Mouse (Mus musculus): ENCODE measurements around the gene Elk1. TPM values are rescaled to one million over a fixed set of nuclear protein-coding genes. Genes with fewer than 3 reads are reported as not detected.

Elk1 gene
- polyA plus RNA-seq, 1 experiment from 2014 or later = 11.1 TPM

DNA sequence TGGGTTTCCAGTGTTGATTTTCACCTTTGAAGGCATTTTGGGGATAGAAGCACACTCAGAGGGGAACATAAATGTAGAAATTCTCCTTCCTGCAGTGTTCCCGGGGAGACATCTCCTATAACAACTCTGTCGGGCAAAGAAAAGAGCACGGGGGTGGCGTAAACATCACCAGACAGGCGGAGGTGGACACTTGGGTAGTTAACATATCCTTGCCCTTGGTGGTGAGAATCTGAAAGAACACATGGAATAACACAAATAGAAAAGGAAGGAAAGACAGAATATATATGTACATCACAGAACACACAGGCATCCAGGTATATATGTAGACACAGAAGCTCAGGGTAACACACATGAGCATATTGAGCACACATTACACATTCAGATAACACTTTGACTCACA is 29.0 kb downstream of the Elk1 start:
- no peaks in the 10 kb centered on the region for H3K9me3 ChIP-seq (ENCODE audit: control insufficient read depth, low read length)
- no peaks in the 10 kb centered on the region for H3K36me3 ChIP-seq (ENCODE audit: control insufficient read depth, insufficient read depth, low read length)
- no peak for ATAC-seq (ENCODE audit: low read depth)
- WGBS = 38% methylated on average over 5 of the region's 5 CpGs
- no peaks in the 10 kb centered on the region; the same call in 1 of the 2 replicates for H3K27me3 ChIP-seq (ENCODE audit: control insufficient read depth, insufficient read depth, low read depth, low read length)
- no peak overlapping the region; the same call in 1 of the 2 replicates for H3K4me2 ChIP-seq (ENCODE audit: low read depth, low read length)
- H3K27ac ChIP-seq (ENCODE audit: low read length) = no peak overlapping the region
- H3K9ac ChIP-seq (ENCODE audit: low read length) = no peak overlapping the region
- H3K4me1 ChIP-seq (replicated peaks; ENCODE audit: control insufficient read depth, insufficient read depth, low read length) = 0 out of 2 replicates have a peak, but pooled peaks cover 3% of the 10 kb centered on the region
- H3K4me3 ChIP-seq (ENCODE audit: low read length) = no peak overlapping the region

DNA sequence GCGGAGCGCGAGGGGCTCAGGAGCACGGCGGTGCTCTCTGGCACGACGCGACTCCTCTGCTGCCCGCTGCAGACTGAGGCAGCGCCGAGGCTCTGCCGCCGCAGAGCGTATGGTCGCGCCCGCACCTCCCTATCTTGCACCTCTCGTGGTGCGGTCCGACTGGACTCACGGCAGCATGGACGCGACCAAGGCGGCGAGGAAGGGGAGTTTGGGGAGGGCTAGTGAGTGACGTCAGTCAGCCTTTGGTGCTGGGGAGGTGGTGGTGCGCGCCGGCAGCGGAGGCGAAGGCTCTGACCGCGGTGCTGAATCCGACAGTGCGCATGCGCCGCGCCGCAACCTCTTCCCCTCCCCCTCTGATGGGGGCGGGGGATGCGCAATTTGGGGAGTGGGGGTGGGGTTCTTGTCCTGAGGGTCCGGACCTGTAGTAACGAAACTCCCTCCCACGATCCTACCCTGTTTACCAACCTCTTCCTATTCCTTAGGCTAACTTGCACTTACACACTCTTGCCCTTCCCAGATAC is 29.5 kb downstream of the Elk1 start, which contains the start of gene Syn1:
Gene Syn1, minus strand, starts transcription at position 161 of the 521 bp plus-strand sequence.
- ATAC-seq (ENCODE audit: low read depth) = peak; percentile 98
- no peaks in the 10 kb centered on the region for H3K36me3 ChIP-seq (ENCODE audit: control insufficient read depth, insufficient read depth, low read length)
- H3K4me2 ChIP-seq (ENCODE audit: low read depth, low read length) = peak within 1 kb of the TSS; percentile 70
- 0 out of 2 replicates have a peak, but pooled peaks cover 3% of the 10 kb centered on the region for H3K4me1 ChIP-seq (replicated peaks; ENCODE audit: control insufficient read depth, insufficient read depth, low read length)
- 16% methylated on average over 18 of the region's 44 CpGs for WGBS
- peak within 1 kb of the TSS; percentile 47 for H3K4me3 ChIP-seq (ENCODE audit: low read length)
- no peaks in the 10 kb centered on the region for H3K9me3 ChIP-seq (ENCODE audit: control insufficient read depth, low read length)
- no peaks in the 10 kb centered on the region; the same call in 1 of the 2 replicates for H3K27me3 ChIP-seq (ENCODE audit: control insufficient read depth, insufficient read depth, low read depth, low read length)
- H3K9ac ChIP-seq (ENCODE audit: low read length) = 0 out of 2 replicates have a peak within 1 kb of the TSS, but pooled peaks have one; percentile 4
- H3K27ac ChIP-seq (ENCODE audit: low read length) = no peak within 1 kb of the TSS

DNA sequence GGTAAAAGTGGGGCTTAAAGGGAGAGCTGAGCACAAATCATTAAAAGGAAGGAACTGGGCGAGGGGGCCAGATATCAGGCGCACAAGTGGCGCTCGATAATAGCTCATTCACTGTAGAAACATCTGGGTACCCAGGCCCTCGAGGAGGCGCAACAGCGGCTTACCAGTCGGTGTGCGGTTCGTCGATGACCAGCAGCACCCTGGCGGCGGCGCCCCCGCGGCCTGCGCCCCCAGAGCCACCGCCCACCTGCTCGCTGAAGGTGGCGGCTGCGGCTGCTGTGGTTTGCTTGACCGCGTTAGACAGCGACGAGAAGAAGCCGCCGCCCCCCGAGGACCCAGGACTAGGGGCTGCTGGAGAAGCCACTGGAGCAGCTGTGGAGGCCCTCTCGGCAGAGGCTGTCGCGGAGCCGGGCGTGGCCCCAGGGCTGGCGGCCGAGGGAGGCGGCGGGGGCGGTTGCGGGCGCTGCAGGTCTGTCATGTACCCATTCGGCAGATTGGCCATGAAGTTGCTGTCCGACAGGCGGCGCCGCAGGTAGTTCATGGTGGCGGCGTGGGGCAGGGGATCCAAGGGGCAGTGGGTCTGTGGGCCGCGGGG is 30.1 kb downstream of the Elk1 start:
- ATAC-seq (ENCODE audit: low read depth) = peak; percentile 52
- peak overlapping the region; percentile 70 for H3K4me2 ChIP-seq (ENCODE audit: low read depth, low read length)
- no peak overlapping the region for H3K27ac ChIP-seq (ENCODE audit: low read length)
- no peaks in the 10 kb centered on the region for H3K9me3 ChIP-seq (ENCODE audit: control insufficient read depth, low read length)
- WGBS = 24% methylated on average over 18 of the region's 49 CpGs
- H3K4me3 ChIP-seq (ENCODE audit: low read length) = peak overlapping the region; percentile 47
- H3K4me1 ChIP-seq (replicated peaks; ENCODE audit: control insufficient read depth, insufficient read depth, low read length) = 0 out of 2 replicates have a peak, but pooled peaks cover 3% of the 10 kb centered on the region
- H3K36me3 ChIP-seq (ENCODE audit: control insufficient read depth, insufficient read depth, low read length) = no peaks in the 10 kb centered on the region
- H3K9ac ChIP-seq (ENCODE audit: low read length) = 0 out of 2 replicates have a peak overlapping the region, but pooled peaks have one; percentile 4
- H3K27me3 ChIP-seq (ENCODE audit: control insufficient read depth, insufficient read depth, low read depth, low read length) = no peaks in the 10 kb centered on the region; the same call in 1 of the 2 replicates

DNA sequence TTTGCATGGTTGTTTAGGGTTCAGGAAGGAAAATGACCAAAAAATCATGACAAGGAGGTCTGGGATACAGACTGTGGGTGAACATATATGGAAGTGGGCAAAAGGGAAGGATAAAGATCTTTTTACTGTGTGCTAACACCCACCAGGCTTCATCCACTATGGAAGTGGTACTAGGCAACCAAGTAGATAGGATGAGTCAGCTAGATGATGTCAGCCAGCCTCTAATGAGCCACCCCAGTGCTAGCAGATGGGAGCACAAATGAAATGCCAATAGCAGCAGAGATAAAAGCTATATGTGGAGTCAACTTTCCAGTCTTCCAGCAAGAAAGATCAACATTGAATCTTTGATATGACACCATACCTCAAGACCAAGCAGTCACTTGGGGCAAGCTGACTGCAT is 35.3 kb downstream of the Elk1 start:
- ATAC-seq (ENCODE audit: low read depth) = no peak
- H3K27ac ChIP-seq (ENCODE audit: low read length) = no peak overlapping the region
- no peak overlapping the region for H3K9ac ChIP-seq (ENCODE audit: low read length)
- H3K4me1 ChIP-seq (replicated peaks; ENCODE audit: control insufficient read depth, insufficient read depth, low read length) = no peaks in the 10 kb centered on the region
- no peaks in the 10 kb centered on the region for H3K36me3 ChIP-seq (ENCODE audit: control insufficient read depth, insufficient read depth, low read length)
- no peaks in the 10 kb centered on the region for H3K9me3 ChIP-seq (ENCODE audit: control insufficient read depth, low read length)
- no peaks in the 10 kb centered on the region; the same call in 1 of the 2 replicates for H3K27me3 ChIP-seq (ENCODE audit: control insufficient read depth, insufficient read depth, low read depth, low read length)
- H3K4me3 ChIP-seq (ENCODE audit: low read length) = no peak overlapping the region
- H3K4me2 ChIP-seq (ENCODE audit: low read depth, low read length) = no peak overlapping the region

DNA sequence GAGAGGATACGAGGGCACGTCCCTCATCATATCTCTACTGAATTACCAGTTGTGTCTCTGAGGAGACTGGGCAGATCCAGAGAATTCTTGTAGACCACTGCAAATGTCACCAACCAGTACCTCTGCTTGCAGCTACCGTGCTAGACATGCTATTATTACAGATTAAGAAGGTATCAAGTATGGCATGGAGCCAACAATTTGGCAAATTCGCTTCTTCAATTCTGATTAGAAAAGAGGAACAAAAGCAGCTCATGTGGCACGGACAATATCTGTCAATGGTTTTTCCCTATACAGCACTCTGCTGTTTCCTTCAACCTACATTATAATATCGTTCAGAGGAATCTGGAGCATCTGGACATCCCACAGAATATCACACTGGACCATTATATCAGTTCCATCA is 36.7 kb downstream of the Elk1 start:
- H3K27ac ChIP-seq (ENCODE audit: low read length) = no peak overlapping the region
- H3K9ac ChIP-seq (ENCODE audit: low read length) = no peak overlapping the region
- no peaks in the 10 kb centered on the region for H3K4me1 ChIP-seq (replicated peaks; ENCODE audit: control insufficient read depth, insufficient read depth, low read length)
- H3K4me3 ChIP-seq (ENCODE audit: low read length) = no peak overlapping the region
- no peaks in the 10 kb centered on the region for H3K36me3 ChIP-seq (ENCODE audit: control insufficient read depth, insufficient read depth, low read length)
- H3K4me2 ChIP-seq (ENCODE audit: low read depth, low read length) = no peak overlapping the region
- no peak for ATAC-seq (ENCODE audit: low read depth)
- WGBS = 71% methylated on average over 6 of the region's 6 CpGs
- H3K27me3 ChIP-seq (ENCODE audit: control insufficient read depth, insufficient read depth, low read depth, low read length) = no peaks in the 10 kb centered on the region
- H3K9me3 ChIP-seq (ENCODE audit: control insufficient read depth, low read length) = no peaks in the 10 kb centered on the region

DNA sequence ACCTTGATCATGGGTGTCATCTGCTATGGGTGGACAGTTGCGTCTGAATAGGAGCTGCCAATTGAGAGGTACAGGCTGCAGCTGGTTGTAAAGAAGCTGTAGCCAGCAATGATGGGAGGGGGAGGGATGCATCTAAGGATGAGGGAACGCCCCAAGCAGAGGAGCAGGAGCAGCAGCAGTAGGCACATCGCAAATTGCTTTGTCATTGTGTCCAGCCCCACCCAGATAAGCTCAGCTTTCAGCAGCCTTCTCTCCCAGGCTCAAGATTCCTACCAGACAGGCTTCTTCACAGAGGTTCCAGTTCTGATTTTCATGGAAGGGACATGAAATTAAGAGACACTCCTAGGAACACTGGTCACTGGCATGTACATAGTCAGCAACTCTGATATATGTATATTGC is 40.3 kb downstream of the Elk1 start:
- Histone ChIP-seq H3K27ac (ENCODE audit: low read length) (no peak overlapping the region), H3K9me3 (ENCODE audit: control insufficient read depth, low read length) (no peaks in the 10 kb centered on the region), H3K4me2 (ENCODE audit: low read depth, low read length) (no peak overlapping the region), H3K4me1 (replicated peaks; ENCODE audit: control insufficient read depth, insufficient read depth, low read length) (no peaks in the 10 kb centered on the region), H3K27me3 (ENCODE audit: control insufficient read depth, insufficient read depth, low read depth, low read length) (no peaks in the 10 kb centered on the region), H3K9ac (ENCODE audit: low read length) (no peak overlapping the region), H3K4me3 (ENCODE audit: low read length) (no peak overlapping the region), H3K36me3 (ENCODE audit: control insufficient read depth, insufficient read depth, low read length) (no peaks in the 10 kb centered on the region)
- WGBS = 31% methylated on average over 3 of the region's 3 CpGs
- ATAC-seq (ENCODE audit: low read depth) = no peak

Other genes with a start within 250 kb of the Elk1 start
- 41.4 and 42.3 TPM in 2 replicates for gene Usp11, start 246.7 kb downstream of the Elk1 start, polyA plus RNA-seq (2015; fragmentation: Nextera tagmentation; extraction: Ambion mirVana)
- 107 and 118 TPM in 2 replicates for gene Araf, start 152.8 kb downstream of the Elk1 start, polyA plus RNA-seq (2015; fragmentation: Nextera tagmentation; extraction: Ambion mirVana)
- gene Timp1, start 80.4 kb downstream of the Elk1 start, polyA plus RNA-seq (2015; fragmentation: Nextera tagmentation; extraction: Ambion mirVana) = 24.8 and 26.1 TPM in 2 replicates
- 0.31 TPM in 2 replicates for gene Syn1, start 29.6 kb downstream of the Elk1 start, polyA plus RNA-seq (2015; fragmentation: Nextera tagmentation; extraction: Ambion mirVana)
- gene Cfp, start 19.1 kb downstream of the Elk1 start, polyA plus RNA-seq (2015; fragmentation: Nextera tagmentation; extraction: Ambion mirVana) = 8.0 and 11.9 TPM in 2 replicates
- 55.3 and 57.8 TPM in 2 replicates for gene Uxt, start 11.4 kb upstream of the Elk1 start, polyA plus RNA-seq (2015; fragmentation: Nextera tagmentation; extraction: Ambion mirVana)
- 5.8 and 6.3 TPM in 2 replicates for gene Zfp182, start 111.7 kb upstream of the Elk1 start, polyA plus RNA-seq (2015; fragmentation: Nextera tagmentation; extraction: Ambion mirVana)
- gene Spaca5, start 117.8 kb upstream of the Elk1 start, polyA plus RNA-seq (2015; fragmentation: Nextera tagmentation; extraction: Ambion mirVana) = not detected in 2 replicates
- gene Zfp300, start 138.9 kb upstream of the Elk1 start, polyA plus RNA-seq (2015; fragmentation: Nextera tagmentation; extraction: Ambion mirVana) = 0.85 and 1.3 TPM in 2 replicates
- gene Ssxa1, start 165.2 kb upstream of the Elk1 start, polyA plus RNA-seq (2015; fragmentation: Nextera tagmentation; extraction: Ambion mirVana) = not detected in 2 replicates
- not detected in 2 replicates for gene Gm21876, start 225.0 kb upstream of the Elk1 start, polyA plus RNA-seq (2015; fragmentation: Nextera tagmentation; extraction: Ambion mirVana)

Data from lung, embryonic 16.5 days (tissue).